Mouse (Mus musculus) kidney, postnatal 4 days (tissue): Measurements from ENCODE around the gene Angptl8.
"Not testable (repeated sequence)": the region's sequence is repeated elsewhere in the genome, so short reads cannot be mapped to it uniquely, and the experiment has no call there.

Source experiments
- DNase-seq, 2 experiments: peaks; one replicate each; pipeline ENCODE4 v3.0.0; 2021; ENCODE audit warnings: mixed read lengths in 2 of 2

Angptl8 gene

DNA sequence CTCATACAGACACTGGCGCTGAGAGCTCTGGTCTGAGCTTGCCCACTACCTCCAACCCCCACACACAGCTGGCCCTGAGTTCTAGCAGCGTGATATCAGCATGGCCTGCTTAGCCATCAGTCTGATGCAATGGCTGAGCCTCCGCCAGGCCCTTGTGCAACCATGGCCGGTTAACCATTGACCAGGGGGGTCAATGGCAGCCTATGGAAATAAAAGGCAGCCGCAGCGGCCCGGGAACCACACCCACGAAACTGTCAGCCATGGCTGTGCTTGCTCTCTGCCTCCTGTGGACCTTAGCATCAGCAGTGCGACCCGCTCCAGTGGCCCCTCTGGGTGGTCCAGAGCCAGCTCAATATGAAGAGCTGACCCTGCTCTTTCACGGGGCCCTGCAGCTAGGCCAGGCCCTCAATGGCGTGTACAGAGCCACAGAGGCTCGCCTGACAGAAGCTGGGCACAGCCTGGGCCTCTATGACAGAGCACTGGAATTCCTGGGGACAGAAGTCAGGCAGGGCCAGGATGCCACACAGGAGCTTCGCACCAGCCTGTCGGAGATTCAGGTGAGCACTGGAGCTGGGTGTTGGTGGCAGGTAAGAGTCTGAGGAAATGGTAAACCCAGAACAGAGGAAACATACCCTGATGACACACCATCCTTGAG, at the start of gene Angptl8:
Angptl8 (plus strand) TSS at position 253 of the 655 bp plus-strand sequence.
- DNase-seq: peak; percentile 80 to 88

DNA sequence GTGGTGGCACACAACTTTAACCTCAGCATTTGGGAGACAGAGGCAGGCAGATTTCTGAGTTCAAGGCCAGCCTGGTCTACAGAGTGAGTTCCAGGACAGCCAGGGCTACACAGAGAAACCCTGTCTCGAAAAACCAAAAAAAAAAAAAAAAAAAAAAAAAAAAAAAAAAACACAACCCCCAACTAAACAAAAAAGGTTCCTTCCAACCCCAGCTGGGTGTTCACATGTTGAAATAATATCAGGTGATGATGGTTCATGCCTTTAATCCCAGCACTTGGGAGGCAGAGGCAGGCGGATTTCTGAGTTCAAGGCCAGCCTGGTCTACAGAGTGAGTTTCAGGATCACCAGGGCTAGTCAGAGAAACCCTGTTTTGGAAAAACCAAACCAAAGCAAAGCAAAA, 49.0 kb upstream of the Angptl8 start:
- not testable (repeated sequence) for DNase-seq

DNA sequence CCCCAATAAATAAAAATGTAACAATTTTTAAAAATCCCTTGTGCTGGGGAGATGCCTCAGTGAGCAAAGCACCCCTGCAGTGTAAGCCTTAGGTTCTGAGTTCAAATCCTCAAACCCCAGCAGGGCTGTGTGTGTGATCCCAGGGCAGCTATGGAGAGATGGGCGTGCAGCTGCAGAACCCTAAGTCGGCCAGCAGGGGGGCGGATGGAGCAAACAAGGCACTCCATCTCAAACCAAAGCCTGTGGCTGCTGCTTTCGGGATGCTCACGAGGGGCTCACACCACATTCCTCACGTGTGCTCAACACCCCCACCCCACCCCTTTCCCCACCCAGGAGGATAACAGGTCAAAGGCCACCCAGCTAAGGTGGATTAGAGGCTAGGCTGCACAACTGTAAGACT, 48.4 kb upstream of the Angptl8 start:
- peak; percentile 82 to 86 for DNase-seq

DNA sequence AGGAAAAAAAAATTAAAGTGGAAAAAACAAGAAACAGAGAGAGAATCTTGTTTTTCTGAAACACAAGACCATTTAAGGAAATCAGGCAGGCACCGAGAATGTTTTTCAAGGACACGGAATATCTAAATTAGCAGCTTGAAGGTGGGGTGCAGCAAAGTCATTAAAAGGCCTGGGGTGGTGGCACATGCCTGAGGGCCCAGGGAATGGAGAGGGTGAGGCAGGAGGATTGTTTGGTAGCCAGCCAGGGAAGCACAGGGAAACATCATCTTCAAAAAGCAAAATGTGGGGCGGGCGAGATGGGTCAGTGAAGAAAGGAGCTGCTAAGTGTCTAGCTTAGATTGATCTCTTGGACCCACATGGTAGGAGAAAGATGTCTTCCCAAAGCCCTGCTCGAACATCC, 47.7 kb upstream of the Angptl8 start:
- DNase-seq: no peak

DNA sequence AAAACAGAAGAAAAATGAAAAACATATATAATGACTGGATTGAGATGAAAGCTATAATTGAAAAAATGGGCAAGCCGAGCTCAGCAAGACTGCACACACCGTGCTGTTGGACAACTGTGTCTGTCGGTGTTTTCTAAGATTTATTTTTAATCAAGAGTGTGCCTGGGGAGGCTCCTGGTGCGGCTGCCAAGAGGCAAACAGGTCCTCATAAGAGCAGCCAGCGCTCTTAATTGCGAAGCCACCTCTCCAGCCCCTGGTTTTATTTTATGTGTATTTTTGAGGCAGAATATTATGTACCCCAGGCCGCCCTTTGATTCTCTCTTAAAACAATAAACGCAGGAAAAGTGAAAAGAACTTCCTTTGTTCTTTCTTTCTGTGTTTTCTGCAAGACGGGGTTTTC, 47.1 kb upstream of the Angptl8 start:
- no peak for DNase-seq

DNA sequence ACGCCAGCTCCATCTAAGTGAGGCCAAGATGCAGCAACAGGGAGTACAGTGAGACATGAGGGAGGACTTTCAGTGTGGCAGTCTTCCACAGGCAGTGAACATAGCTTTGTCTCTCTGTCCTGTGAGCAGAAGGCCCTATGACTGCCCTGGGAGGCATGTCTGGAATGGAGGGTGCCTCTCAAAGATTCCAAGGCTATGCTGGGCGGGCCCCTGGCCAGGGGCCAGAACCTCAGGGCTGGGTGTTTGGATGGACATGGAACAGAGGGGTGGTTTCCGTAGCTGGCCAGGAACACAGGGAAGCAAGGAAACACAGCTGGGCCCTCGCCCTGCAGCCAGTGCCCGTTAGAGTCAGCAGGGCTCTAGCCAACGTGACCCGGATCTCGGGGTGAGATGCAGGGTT, 43.4 kb upstream of the Angptl8 start:
- DNase-seq: peak; percentile 73 to 82

DNA sequence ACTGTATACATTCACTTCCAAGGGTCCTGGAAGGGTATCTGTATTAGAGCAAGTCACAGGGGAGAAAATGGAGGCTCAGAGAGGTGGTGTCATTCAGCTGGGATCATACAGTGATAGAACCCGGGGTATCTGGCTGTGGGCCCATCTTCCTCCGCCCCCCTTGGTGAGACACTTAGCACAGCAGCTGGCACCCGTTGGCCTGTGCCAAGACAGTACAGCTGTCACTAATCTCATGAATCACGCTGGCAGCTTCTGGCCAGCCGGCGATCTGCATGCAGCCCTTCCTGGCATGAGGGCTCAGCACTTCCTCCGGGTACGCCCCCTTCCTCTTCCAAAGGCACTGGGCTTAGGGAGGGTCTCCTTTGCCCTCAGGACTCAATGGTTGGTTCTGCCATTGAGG, 42.7 kb upstream of the Angptl8 start:
- DNase-seq: peak; percentile 57 to 71

DNA sequence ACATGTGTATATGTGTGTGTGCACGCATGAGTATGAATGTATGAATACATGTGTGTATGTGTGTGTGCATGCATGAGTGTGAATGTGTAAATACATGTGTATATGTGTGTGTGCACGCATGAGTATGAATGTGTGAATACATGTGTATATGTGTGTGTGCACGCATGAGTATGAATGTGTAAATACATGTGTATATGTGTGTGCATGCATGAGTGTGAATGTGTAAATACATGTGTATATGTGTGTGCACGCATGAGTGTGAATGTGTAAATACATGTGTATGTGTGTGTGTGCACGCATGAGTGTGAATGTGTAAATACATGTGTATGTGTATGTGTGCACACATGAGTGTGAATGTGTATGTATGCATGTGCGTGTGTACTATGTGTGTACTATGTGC, 41.8 kb upstream of the Angptl8 start:
- not testable (repeated sequence) for DNase-seq

DNA sequence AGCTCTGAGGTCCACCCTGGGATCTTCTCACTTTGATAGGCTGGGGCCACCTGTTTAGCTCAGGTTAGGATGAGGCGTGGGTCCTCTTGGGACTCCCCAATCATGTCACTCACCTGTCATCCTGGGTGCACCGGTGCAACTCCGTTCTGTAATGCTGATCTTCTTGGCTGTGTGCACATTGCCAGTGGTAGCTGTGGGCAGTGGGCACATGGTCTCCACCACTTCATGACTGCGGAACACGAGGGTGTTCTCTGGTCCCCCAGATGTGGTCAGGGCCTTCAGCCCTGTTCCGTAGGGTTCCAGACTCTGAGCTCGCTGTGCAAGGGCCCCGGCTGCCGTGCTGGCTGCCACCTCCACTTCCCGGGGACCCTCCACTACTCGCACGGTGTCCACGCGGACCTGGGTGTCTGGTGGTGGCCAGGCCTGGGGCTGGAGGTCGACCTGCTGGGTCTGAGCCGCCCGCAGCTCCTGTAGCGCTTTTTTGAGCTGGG, 40.9 kb upstream of the Angptl8 start:
- no peak for DNase-seq

DNA sequence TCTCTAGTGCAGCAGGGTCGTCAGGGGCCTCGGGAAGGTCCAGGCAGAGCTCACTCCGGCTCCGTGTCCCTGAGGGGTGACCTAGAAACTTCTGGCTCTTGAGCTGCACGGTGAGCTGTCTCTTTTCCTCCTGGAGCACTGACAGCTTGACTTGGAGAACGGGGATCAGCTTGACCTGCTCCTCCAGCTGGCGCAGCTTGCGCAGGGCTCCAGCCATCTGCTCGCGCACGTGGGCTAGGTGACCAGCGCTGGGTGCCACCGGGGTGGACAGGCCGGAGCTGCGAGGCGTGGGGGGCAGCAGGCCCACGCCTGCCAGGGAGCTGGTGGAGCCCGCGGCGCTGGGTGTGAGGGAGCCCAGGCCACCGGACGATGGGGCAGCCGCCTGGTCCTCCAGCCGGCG, 40.4 kb upstream of the Angptl8 start:
- no peak for DNase-seq

DNA sequence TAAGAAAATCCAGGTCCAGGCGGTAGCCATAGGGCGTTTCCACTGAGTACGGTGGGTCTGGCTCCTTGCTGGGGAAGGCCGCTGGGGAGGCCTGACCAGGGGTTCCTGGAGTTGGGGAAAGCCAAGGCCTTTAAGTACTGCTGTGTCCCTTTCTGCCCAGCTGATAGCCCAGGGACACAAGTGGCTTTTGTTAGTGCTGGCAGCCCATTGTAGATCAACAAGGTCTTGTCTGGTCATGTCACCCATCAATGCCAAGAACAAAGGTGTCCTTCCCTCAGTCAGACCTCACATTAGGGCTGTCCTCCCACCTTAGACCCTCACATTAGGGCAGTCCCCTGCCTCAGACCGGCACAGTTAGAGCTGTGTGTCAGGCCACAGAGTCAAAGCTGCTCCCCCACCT, 39.7 kb upstream of the Angptl8 start:
- no peak for DNase-seq

DNA sequence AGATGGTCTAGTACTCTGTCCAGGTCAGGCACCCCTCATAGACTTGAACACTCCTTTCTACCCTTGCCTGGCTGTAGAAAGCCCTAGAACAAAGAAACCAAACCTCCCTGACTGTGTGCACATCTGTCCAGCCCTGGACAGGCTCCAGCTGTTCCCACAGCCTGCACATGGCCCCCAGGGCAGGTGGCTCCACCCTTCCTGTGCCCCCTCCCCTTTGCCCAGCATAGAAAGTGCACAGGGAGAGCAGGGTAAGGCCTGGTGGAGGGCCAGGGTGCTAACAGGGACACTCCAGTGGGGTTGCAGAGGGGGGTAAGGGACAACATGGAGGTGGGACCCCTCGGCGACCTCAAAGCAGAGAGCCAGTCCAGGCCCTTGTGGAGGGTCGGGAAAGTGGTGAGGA, 39.1 kb upstream of the Angptl8 start:
- DNase-seq: peak; percentile 32 to 61

DNA sequence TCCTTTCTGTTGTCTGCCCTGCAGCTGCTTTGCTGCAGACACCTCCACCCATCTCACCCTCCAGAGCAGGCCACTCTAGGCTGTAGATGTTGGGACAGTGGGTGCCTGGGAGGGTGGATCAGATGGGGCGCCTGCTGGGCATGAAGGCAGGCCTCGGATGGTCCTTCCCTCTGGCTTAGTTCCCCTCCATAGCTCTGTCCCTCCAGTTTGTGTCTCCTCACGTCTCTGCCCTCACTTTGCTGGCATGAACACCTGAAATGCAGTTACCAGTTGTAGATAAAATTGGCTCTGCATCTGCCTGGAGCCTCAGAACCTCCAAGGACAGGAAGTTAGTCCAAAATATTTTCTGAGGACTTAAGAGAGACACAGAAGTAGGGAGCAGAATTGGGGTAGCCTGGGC, 38.4 kb upstream of the Angptl8 start:
- DNase-seq: no peak

DNA sequence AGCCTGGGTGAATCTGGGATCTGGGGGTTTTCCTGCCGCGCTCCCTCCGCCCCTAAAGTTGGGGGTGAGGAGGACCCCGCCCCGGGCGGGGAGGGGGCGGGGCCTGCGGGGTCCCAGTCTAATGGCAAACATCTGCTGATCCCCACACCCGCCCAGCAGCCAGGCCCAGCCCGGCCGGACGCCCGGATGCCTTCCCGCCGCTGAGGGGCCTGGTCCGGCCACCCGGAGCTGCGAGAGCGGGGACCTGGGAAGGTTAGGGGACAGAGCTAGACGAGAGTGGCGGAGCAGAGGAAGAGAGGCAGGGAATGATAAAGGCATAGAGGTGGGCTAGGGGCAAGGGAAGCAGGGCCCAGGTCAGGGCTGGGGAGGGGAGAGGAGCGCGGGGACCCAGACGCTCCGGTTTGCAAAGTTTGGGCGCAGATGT, 37.4 kb upstream of the Angptl8 start:
- peak; percentile 84 to 90 for DNase-seq

DNA sequence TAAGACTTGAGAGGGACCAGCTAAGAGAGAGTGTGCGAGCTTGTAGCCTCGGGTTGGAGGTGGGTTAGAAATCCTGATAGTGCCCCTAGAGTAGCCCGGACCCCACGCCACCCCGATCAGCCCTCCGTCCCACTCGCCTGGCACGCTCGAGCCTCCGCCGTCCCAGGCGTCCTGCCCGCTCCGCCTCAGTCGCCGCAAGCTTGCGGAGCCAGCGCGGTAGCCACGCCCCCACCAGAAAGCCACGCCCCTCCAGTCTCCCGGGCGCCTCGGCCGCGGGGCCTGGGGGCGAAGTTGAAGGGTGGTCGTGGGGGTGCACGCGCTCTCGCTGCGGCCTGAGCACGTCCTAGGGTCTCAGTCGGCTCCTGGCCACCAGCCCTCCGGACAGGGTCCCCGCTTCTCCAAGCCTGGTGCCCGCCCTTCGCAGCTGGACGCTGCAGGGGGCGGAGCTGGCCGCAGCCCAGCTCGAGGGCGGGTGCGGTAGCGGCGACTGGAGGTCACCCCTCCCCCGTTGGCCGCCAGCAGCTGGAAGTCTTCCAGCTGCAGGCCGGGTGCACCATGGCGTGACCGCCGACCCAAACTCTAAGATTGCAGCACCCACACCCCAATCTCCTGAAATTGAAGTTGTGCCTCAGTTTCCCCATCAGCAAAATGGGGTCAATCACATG, 36.8 kb upstream of the Angptl8 start, which contains the start of gene Kank2:
Kank2 (minus strand) TSS at position 400 of the 665 bp plus-strand sequence.
- peak; percentile 96 for DNase-seq

DNA sequence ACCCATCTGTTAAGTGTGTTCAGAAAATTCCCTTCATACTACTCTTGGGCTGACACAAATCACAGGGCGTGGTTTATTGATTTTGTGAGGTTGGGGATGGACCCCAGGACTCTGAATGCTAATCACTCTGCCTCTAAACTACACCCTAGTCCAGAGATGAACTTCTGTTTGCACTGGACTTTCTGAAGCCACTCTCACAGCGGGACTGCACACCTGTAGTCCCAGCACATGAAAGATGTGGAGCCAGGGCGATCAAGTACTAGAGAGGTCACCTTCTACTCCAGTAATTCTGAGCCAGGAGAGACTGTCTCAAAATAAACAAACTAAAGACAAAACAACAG, 36.3 kb upstream of the Angptl8 start:
- no peak for DNase-seq

DNA sequence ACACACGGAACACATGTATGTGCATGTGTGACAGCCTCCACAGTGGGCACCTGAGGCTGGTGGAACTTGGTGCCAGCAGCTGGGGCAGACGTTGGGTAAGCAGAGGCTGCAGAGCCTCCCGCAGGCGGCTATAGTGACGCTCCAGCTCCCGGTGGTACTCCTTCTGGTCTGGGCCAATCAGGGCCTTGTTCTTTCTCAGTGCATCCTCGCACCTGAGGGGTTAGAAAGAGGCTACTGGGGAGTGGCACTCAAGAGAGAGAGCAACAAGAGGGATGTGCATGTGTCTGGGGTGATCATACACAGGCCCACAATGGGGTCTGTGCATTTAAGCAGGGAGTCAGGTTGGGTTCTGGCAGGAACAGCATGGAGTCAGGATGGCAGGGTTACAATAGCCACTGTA, 34.2 kb upstream of the Angptl8 start:
- no peak for DNase-seq

DNA sequence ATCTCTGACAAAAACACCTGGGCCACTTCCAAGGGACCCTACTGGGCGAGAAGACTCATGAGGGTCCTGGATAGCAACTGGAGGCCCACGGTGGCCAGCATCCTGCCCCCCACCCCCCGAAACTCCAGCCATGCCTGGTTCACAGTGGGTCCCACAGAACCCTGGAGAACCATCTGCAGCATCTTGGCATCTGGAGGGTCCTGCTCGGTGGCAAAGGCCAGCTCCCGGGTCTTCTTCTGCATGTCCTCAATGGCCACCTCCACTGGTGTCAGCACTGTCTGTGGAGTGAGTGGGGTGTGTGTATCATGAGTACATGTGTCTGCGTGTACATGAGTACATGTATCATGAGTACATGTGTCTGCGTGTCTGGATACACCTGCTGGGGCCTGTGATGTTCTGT, 33.7 kb upstream of the Angptl8 start:
- no peak for DNase-seq

DNA sequence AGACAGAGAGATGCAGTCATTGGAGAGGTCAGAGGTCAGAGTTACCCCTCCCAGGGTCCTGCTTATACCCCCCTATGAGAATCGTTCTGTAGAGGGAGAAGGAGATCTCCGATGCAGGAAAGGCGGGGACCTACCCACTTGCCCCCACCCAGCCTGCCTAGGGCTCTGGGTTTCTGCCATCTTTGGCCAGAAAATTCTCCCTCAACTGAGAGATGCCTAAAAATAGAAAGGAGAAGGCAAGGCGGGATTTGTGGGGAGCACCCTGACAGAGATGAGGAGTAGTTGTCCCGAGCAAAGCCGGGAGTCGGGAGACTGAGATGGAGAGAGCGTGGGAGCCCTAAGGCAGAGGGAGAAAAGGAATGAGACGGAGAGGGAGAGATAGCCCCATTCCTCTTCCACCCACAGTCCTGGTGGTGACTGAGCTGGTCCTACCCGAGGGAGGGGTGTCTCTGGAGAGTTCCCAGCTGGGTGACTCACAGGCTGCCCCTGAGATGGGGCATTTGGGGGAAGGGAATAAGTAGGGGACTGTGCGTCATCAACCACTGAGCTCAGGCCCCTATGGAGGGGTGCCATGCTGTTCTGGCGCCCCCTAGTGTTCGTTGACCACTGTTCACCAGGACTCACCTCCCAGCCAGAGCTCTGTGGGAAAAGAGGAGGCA, 31.2 kb upstream of the Angptl8 start:
- DNase-seq: peak; percentile 90 to 91

DNA sequence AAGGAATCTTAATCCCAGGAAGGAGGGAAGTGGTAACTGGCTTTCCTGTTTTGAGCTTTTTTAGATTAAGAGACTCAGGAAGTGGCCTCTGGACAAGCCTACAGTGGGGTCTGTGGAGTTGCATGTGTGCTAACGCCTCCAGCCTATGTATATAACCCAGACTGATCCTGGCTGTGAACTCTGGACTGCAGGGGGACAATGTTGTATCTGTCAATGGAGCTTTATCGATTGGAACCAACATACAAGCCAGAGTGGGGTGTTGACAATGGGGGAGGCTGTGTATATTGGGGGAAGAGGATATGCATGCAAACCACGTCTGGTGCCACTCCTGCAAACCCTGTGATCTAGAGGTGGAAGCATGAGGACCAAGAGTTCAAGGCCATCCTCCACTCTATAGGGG, 28.9 kb upstream of the Angptl8 start:
- no peak for DNase-seq

DNA sequence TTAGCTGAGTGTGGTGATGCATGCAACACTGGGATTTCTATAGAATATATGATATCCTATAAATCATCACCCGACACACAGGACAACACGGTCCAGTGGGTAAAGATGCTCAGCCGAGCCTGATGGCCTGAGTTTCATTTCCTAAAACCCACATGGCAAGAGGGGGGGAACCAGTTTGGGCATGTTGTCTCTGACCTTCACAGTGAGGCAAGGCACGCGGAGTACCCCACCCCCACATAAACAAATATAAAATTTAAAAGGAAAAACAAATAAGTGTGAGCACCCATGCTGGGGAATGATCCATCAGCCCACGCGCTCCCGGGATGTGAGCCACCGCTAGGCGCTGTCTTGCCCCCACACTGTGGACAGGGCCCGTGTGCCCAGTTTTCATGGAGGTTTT, 28.3 kb upstream of the Angptl8 start:
- DNase-seq: no peak

DNA sequence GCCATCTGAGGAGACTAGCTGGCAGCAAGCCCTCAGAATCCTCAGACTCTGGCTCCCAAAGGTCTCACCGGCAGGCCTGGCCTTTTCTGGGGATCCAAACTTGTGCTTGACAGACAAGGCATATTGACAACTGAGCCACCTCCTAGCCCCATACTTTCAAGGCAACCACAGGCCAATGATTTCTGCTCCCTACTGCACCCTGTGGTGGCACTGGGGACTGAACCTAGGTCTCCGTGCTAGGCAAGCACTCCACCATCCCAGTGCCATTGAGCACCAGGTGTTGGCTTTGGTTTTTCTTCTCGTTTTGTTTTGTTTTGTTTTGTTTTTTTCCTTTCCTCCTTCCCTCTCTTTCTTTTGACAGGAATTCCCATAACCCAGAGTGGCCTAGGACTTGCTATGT, 26.7 kb upstream of the Angptl8 start:
- DNase-seq: peak in 1 of 2 experiments; percentile 39

DNA sequence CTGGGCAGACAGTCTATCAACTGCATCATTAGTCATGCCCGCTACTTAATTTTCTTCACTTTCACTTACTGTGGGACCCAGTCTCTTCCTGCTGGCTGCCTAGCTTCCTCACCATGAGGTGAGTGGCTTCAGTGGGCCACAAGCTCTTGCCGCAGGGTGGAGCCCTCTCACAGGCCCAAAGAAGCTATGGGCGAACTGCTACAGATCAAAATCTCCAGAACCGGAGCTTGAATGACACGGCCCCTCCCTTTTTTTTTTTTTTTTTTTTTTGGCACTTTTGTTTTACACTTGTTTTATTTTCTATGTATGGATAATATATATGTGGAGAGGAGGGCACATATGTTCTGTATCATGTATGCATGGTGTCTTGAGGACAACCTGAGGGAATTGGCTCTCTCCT, 24.1 kb upstream of the Angptl8 start:
- no peak for DNase-seq

DNA sequence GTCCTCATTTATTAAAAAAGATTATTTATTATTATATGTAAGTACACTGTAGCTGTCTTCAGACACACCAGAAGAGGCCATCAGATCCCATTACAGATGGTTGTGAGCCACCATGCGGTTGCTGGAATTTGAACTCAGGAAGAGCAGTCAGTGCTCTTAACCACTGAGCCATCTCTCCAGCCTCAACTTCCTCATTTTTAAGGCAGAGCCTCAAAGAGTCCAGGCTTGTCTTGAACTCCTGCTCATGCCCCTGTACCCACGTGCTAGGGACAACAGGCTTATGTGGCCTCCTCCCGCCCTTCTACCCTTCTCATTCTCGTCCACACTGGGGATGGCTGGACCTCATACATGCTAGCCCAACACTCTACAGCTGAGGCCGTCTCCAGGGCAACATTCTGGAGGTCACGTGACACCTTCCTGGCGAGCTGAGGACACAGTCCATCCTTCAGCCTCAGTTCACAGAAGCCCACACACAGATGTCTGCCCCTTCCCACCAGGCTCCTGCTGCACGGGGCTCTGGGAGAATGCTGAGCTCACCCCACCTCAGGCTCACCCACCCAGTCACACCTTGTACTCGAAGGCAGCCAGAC, 18.5 kb upstream of the Angptl8 start:
- DNase-seq: no peak
